Mouse (Mus musculus) embryonic facial prominence, embryonic 11.5 days (tissue): Measurements from ENCODE around the gene Abcg4. TPM values are rescaled to one million over a fixed set of nuclear protein-coding genes. Genes with fewer than 3 reads are reported as not detected.

Experiments used
- microRNA-seq: library from miRNA; unstranded; fragments of <30 nt; microRNA quantifications from one replicate; pipeline ENCODE4, GENCODE M21; 2016; ENCODE audit warnings: borderline number of aligned reads
- polyA plus RNA-seq: library from polyadenylated mRNA; unstranded; fragments of >200 nt; fragmentation: Nextera tagmentation; extraction: Ambion mirVana; gene quantifications from 2 replicates; pipeline ENCODE4 v1.2.1, GENCODE M21; 2014

Abcg4 gene
- polyA plus RNA-seq, 1 experiment from 2014 or later: 1.6 TPM

Small RNA genes within 50 kb of the gene (microRNA-seq; reads per million reads assigned to microRNA genes)
- not detected for gene Gm44335

Other genes with a start within 250 kb of the Abcg4 start
- 1.8 and 2.4 TPM in 2 replicates for gene Thy1, start 245.2 kb downstream of the Abcg4 start, polyA plus RNA-seq
- 12.7 and 13.1 TPM in 2 replicates for gene Usp2, start 221.6 kb downstream of the Abcg4 start, polyA plus RNA-seq
- gene Mfrp, start 186.9 kb downstream of the Abcg4 start, polyA plus RNA-seq: 0.17 and 0.32 TPM in 2 replicates
- gene C1qtnf5, start 181.4 kb downstream of the Abcg4 start, polyA plus RNA-seq: 0.53 and 0.56 TPM in 2 replicates
- 0.08 TPM in 1 of 2 replicates, not detected in the other for gene Gm49380, start 175.1 kb downstream of the Abcg4 start, polyA plus RNA-seq
- 59.5 and 65.9 TPM in 2 replicates for gene Rnf26, start 175.1 kb downstream of the Abcg4 start, polyA plus RNA-seq
- 18.3 and 20.1 TPM in 2 replicates for gene Mcam, start 154.1 kb downstream of the Abcg4 start, polyA plus RNA-seq
- 16.4 and 17.4 TPM in 2 replicates for gene Cbl, start 54.6 kb downstream of the Abcg4 start, polyA plus RNA-seq
- not detected in 2 replicates for gene Ccdc153, start 47.9 kb downstream of the Abcg4 start, polyA plus RNA-seq
- not detected in 2 replicates for gene Pdzd3, start 37.1 kb downstream of the Abcg4 start, polyA plus RNA-seq
- gene Nlrx1, start 20.0 kb downstream of the Abcg4 start, polyA plus RNA-seq: 2.6 TPM in 2 replicates
- 17.2 and 19.6 TPM in 2 replicates for gene Hinfp, start 17.1 kb upstream of the Abcg4 start, polyA plus RNA-seq
- gene C2cd2l, start 31.7 kb upstream of the Abcg4 start, polyA plus RNA-seq: 5.8 and 7.5 TPM in 2 replicates
- gene Dpagt1, start 37.4 kb upstream of the Abcg4 start, polyA plus RNA-seq: 51.3 and 60.6 TPM in 2 replicates
- gene H2afx, start 46.1 kb upstream of the Abcg4 start, polyA plus RNA-seq: 412 and 427 TPM in 2 replicates
- gene Hmbs, start 55.6 kb upstream of the Abcg4 start, polyA plus RNA-seq: 152 and 161 TPM in 2 replicates
- 27.3 and 27.6 TPM in 2 replicates for gene Vps11, start 73.1 kb upstream of the Abcg4 start, polyA plus RNA-seq
- 29.2 and 31.3 TPM in 2 replicates for gene Hyou1, start 90.9 kb upstream of the Abcg4 start, polyA plus RNA-seq
- gene Slc37a4, start 108.2 kb upstream of the Abcg4 start, polyA plus RNA-seq: 10.8 and 15.5 TPM in 2 replicates
- 2,044 and 2,103 TPM in 2 replicates for gene Rps25, start 118.5 kb upstream of the Abcg4 start, polyA plus RNA-seq
- 166 and 175 TPM in 2 replicates for gene Trappc4, start 119.0 kb upstream of the Abcg4 start, polyA plus RNA-seq
- gene Ccdc84, start 130.0 kb upstream of the Abcg4 start, polyA plus RNA-seq: 20.3 and 27.6 TPM in 2 replicates
- not detected in 2 replicates for gene Foxr1, start 152.5 kb upstream of the Abcg4 start, polyA plus RNA-seq
- gene Upk2, start 166.4 kb upstream of the Abcg4 start, polyA plus RNA-seq: 0.59 and 1.3 TPM in 2 replicates
- 10.3 and 11.8 TPM in 2 replicates for gene Bcl9l, start 194.2 kb upstream of the Abcg4 start, polyA plus RNA-seq